Mouse (Mus musculus): Measurements from ENCODE around the gene Snapc3. TPM values are rescaled to one million over a fixed set of nuclear protein-coding genes. Genes with fewer than 3 reads are reported as not detected.

Snapc3 gene
- 5.4 TPM for polyA plus RNA-seq (2014; fragmentation: Illumina TruSeq; extraction: RNeasy Lipid Tissue Mini Kit (QIAGEN cat#74804); ENCODE audit: insufficient read depth, low read depth, low replicate concordance)

GRCm38 (mm10) chr4:83417160-83417819 lies at the start of gene Snapc3:
TSS of gene Snapc3 (plus strand) at chr4:83417724.

GRCm38 (mm10) chr4:83486117-83486901 lies 68.8 kb downstream of the Snapc3 start, which contains the start of gene Psip1:
TSS of gene Psip1 (minus strand) at chr4:83486459.

Other genes starting within 250 kb of the Snapc3 start
- 4.0 TPM for gene Ttc39b, start 93.5 kb upstream of the Snapc3 start, polyA plus RNA-seq (2014; fragmentation: Illumina TruSeq; extraction: RNeasy Lipid Tissue Mini Kit (QIAGEN cat#74804); ENCODE audit: insufficient read depth, low read depth, low replicate concordance)
- 25.1 TPM for gene Psip1, start 68.7 kb downstream of the Snapc3 start, polyA plus RNA-seq (2014; fragmentation: Illumina TruSeq; extraction: RNeasy Lipid Tissue Mini Kit (QIAGEN cat#74804); ENCODE audit: insufficient read depth, low read depth, low replicate concordance)
- 0.68 TPM for gene Ccdc171, start 107.8 kb downstream of the Snapc3 start, polyA plus RNA-seq (2014; fragmentation: Illumina TruSeq; extraction: RNeasy Lipid Tissue Mini Kit (QIAGEN cat#74804); ENCODE audit: insufficient read depth, low read depth, low replicate concordance)

Data from lung, adult 10 weeks (tissue).